Mouse (Mus musculus): ENCODE measurements around the gene Syt1.

GRCm38 (mm10) chr10:108534112-108534511 lies 476.7 kb downstream of the Syt1 start:
- no peak for TF ChIP-seq POLR2A (IDR thresholded peaks at IDR 0.05; ENCODE audit: control insufficient read depth, low read depth, low read length)
- TF ChIP-seq CTCF (IDR thresholded peaks at IDR 0.05; ENCODE audit: control insufficient read depth, insufficient read depth, insufficient replicate concordance, low read depth, low read length) = no peak

Data from testis, adult 2 months (tissue).